Mouse (Mus musculus): Measurements from ENCODE around the gene Zfp871. TPM values are rescaled to one million over a fixed set of nuclear protein-coding genes. Genes with fewer than 3 reads are reported as not detected.

The Zfp871 gene
- 10 to 100 TPM; 24.3 to 25.7 TPM for polyA plus RNA-seq (2017; shearing (Covaris generic))

GRCm38 (mm10) chr17:32788094-32788559 lies at the start of gene Zfp871:
Zfp871 (minus strand) TSS chr17:32788287.

DNA sequence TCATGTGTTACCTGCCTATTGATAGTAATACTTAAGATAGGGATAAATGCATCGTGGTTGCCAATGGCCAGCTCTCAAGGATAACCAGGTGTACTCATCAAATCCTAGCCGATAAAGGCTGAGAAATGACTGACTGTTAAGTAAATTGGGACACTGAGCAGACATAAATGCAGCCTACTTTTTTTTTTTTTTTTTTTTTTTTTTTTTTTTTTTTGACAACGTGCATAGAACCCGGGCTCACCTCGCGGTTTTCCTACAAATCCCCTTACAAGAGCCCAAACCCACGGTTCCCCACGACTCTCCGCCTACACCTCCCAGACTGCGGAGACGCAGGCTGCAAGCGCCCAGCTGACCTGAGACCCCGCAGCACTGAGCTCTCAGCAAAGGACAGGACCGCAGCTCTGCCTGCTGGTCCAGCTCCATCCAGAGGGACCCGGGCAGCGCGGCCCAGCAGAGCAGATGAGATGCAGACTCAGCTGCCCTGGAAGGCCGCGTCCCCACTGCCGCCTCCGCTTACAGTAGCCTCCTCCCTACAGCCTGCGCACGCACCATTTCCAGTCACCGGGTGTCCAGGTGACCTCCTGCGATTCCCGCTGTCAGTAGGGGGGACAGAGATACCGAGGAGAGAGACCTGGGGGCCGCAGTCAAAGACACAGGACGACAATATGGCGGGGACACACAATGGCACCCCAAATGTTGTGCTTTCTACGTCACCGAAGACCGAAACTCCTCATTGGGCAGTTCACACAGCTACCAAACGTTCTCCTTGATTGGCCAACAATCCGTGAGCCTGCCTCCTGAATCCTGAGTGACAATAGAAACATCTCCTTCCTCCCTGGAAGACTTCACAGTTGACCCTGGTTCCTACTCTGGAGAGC lies 41.7 kb upstream of the Zfp871 start, which contains the start of gene Zfp799:
Zfp799 (minus strand) TSS at position 722 of the 878 bp plus-strand sequence.

GRCm38 (mm10) chr17:32809544-32810374 lies 21.7 kb upstream of the Zfp871 start, which contains the start of gene Zfp811:
Zfp811 (minus strand) TSS chr17:32809931.

Other genes starting within 250 kb of the Zfp871 start
- gene Cyp4f37, start 167.0 kb downstream of the Zfp871 start, polyA plus RNA-seq (2017; shearing (Covaris generic)): under 1 TPM in 1 of 2 experiments, not detected in 1; 0.32 TPM
- gene Cyp4f40, start 129.4 kb downstream of the Zfp871 start, polyA plus RNA-seq (2017; shearing (Covaris generic)): not detected
- gene Cyp4f15, start 102.7 kb downstream of the Zfp871 start, polyA plus RNA-seq (2017; shearing (Covaris generic)): not detected
- under 1 TPM; 0.36 to 0.75 TPM for gene Zfp811, start 21.6 kb upstream of the Zfp871 start, polyA plus RNA-seq (2017; shearing (Covaris generic))
- 1 to 10 TPM; 7.2 to 9.9 TPM for gene Zfp799, start 42.0 kb upstream of the Zfp871 start, polyA plus RNA-seq (2017; shearing (Covaris generic))
- gene Zfp870, start 103.4 kb upstream of the Zfp871 start, polyA plus RNA-seq (2017; shearing (Covaris generic)): 10 to 100 TPM in 1 of 2 experiments, 1 to 10 TPM in 1; 4.5 to 11.1 TPM
- not detected for gene Cyp4f14, start 129.1 kb upstream of the Zfp871 start, polyA plus RNA-seq (2017; shearing (Covaris generic))
- gene Cyp4f13, start 159.1 kb upstream of the Zfp871 start, polyA plus RNA-seq (2017; shearing (Covaris generic)): 10 to 100 TPM; 19.3 to 31.7 TPM
- 10 to 100 TPM; 21.0 to 21.3 TPM for gene Zfp472, start 177.5 kb upstream of the Zfp871 start, polyA plus RNA-seq (2017; shearing (Covaris generic))
- gene Zfp952, start 204.8 kb upstream of the Zfp871 start, polyA plus RNA-seq (2017; shearing (Covaris generic)): 10 to 100 TPM; 15.0 to 15.1 TPM
- 1 to 10 TPM; 4.9 to 6.6 TPM for gene Zfp763, start 245.1 kb upstream of the Zfp871 start, polyA plus RNA-seq (2017; shearing (Covaris generic))